Mouse (Mus musculus): ENCODE results near the gene Ms4a6d.

DNA sequence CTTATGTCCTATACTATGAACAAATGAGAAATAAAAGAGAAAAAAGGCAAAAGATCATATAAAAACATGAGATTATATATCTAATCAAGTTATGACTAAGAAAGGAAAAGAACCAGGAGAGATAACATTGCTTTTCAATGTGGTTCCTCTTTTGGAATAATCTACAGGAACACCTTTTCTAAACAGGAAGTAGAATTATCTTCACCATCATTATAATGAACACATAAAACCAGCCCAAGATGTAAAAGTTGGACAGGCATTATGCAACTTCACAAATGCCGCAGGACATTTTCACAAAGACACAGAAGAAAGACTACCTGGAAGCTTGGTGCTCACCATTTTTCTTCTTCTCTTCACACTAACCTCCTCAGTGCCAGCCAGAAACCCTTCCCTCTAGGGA is 8.4 kb upstream of the Ms4a6d start:
- TF ChIP-seq CTCF (IDR thresholded peaks at IDR 0.05; ENCODE audit: control insufficient read depth, insufficient read depth, insufficient read length) (no peak), MAX (IDR thresholded peaks at IDR 0.05) (no peak)
